Mouse (Mus musculus) adrenal gland, adult 8-10 months (tissue): Measurements from ENCODE around the gene Slc25a54. TPM values are rescaled to one million over a fixed set of nuclear protein-coding genes. Genes with fewer than 3 reads are reported as not detected.

Source experiments
- DNase-seq: peaks from one replicate; pipeline ENCODE4 v3.0.0; 2022
- microRNA-seq, 2 experiments: library from miRNA; unstranded; fragments of <30 nt; microRNA quantifications; one replicate each; pipeline ENCODE4 v1.2.0; 2022
- total RNA-seq, 4 experiments: library from RNA; stranded (reverse); gene quantifications; 2 replicates each; pipeline ENCODE4 v1.2.4; 2022

Slc25a54 gene
- total RNA-seq, 4 experiments from 2014 or later: not detected

DNA sequence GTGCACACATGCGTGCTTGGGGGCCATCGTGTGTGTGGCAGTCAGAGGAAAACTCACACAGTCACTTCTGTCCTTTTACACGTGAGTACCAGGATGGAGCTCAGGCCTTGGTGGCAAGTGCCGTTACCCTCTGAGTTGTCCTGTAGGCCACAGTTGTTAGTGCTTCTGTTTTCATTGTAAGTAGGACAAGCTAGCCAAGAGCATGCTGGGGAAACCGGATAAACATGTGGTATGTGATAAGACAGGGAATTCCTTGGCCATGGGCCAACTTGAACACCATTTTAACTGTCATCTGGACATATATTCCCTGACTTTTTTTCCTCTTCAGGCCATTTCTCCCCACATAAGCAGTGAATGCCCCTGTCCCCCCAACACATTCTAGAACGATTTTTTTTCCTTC, 45.3 kb downstream of the Slc25a54 start:
- no peak for DNase-seq

DNA sequence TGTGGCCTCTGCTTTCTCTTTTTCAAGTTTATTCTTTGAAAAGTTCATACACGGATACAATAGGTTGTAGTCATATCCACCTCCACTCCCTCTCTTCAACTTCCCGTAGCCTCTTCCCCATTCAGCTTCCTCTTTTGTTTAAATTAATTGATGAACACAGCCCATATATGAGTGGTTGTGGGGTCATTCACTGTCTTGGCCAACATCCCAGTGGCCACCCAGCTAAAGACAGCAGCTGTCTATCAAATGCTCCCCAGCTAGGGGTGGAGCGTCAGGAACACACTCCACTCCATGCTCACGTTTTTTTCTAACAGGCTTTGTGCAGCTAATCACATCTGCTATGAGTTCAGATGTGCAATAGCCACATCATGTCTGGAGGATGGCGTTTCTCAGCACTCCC, 49.5 kb downstream of the Slc25a54 start:
- DNase-seq: no peak

DNA sequence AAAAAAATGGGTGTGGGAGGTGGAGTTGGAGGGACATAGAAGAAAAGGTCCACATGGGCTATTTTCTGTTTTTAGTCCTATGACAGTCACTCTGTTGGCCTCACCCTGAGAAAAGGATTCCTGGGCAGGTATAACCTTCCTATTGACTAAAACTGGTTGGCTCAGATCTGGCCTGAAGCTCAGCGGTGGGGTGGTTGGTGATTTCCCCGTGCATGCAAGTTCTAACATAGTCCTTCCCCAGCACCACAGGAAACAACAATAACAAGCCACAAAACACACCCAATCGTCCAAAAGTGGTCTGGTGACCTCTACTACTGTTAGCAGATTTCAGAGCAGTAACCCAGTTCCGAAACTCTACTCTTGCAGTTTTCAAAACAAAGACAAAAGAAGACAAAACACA, 52.7 kb downstream of the Slc25a54 start:
- no peak for DNase-seq

DNA sequence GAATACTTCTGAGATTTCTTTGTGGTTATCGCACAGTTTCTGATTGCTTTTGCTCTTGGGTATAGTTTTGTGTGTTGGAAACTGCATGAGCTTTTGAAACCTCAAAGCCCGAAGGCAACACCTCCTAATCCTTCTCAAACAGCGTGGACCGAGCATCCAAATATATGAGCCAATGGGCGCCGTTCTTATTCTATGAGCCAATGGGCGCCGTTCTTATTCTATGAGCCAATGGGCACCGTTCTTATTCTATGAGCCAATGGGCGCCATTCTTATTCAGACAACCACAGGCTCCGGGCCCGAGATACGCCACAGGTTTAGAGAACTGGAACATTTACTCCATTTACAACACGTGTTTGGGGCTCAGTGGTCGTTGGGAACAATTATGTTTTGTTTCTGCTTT, 53.8 kb downstream of the Slc25a54 start:
- no peak for DNase-seq

DNA sequence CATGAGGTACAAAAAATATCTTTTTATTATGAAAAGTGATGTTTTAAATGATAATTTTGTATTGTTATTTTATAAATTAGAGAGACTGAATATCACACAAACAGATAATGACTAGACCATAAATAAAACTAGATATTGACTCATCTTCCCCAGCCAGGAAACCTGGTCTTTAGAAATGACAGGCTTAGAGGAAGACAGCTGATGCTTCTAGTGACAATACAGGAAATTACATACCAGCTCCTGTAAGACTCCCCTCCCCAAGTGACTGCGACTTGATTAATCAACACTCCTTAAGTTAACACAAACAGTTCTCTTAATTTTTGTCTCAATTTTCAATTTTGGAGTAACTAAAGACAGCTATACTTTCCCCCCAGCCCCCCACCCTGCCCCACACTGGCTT, 55.1 kb downstream of the Slc25a54 start:
- DNase-seq: no peak

DNA sequence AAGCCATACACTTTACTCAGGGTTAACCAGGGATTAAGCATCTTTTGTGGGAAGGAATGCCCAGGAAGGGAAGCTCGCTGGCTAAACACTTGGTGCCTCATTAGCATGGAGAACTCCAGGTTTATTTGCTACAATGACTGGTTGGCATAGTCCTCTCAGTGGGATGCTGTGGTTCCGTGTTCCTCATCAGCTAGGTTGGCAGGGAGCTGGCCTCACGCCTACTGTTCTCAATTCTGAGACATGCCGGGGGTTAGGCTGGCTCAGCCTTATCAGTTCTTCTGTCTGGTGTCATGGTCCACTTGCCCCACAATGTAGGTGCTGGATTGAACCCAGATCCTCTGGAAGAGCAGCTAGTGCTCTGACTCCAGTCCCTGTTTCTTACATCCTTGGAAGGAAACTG, 72.3 kb downstream of the Slc25a54 start:
- no peak for DNase-seq

DNA sequence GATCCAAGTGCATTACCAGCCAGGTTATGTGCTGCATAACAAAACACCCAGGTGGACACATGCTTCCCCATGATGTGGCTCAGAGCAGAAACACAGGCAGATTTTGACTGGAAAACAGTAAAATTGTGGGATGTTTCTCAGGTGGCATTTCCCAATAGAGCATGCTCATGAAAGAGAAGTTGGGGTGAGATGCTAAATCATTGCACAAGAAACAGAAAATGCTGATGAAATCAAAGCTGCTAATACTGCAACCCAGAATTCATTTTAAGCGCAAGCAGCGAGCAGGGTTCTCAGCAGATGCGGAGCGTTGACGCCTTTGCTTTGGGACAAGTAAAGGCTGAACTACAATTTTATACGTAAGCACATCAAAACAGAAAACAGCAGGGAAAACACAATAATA, 73.1 kb downstream of the Slc25a54 start:
- DNase-seq: no peak

DNA sequence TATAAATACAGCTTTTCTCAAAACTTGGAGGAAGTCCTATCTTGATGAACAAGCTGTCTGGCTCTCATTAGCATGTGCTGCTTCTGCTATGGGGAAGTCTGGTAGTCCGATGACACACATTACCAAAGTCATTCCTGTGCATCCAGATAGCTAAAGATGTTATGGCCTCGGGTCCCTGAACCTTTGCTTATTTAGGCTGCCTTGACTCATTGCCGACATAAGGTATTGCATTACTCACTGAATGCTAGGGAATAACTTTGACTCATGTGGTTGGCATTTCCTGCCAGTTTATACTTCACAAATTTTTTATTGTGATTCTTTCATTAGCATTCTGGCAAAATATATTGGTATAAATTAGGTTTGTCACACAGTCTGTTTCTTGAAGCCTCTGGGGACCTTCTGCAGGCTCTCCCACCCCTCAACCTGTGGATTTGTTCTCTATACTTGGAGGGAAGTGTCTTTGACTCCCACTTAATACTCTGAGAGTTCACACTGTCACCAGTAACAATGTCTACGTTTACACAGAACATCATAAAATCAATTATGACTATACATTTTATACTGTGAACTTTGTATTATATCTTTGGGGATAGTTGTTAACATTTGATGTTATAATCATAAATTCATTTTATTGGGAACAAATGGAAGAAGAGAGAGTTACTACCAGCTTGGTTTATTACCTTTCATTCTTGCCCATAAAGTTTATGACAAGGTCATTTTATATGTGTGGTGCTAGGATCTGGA, 75.8 kb downstream of the Slc25a54 start:
- no peak for DNase-seq

DNA sequence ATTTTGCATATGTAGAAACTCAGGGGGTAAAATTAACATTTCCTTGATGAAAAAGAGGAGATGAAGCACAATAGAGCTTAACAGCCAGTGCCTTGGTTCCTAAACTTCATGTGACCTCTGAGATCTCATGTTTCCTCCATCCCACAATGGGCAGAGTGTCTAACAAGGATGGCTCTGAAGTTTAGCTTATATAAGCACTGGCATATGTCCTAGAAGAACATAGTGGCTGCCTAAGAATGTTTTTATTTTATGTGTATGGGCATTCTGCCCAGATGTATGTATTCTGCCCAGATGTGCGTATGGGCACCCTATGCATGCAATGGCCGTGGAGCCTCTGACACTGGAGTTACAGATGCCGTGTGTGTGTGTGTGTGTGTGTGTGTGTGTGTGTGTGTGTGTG, 77.2 kb downstream of the Slc25a54 start:
- DNase-seq: no peak

DNA sequence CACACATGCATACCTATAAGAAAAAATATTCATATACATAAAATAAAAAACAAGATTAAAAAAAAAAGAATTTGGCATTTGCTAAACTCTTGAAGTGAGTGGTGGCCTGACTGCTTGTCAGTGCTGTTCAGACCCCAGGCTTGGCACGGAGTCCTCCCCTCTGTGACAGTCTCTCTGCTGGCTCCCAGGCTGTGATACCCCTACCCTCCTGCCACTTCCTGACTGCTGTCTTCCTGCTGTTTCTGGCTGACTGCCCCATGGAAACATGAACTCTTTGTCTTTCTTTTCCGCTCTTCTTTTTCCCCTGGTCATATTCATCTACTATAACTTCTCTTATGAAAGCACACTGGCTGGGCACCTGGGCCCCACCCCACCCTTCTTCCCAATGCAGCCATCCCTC, 83.8 kb downstream of the Slc25a54 start:
- no peak for DNase-seq

DNA sequence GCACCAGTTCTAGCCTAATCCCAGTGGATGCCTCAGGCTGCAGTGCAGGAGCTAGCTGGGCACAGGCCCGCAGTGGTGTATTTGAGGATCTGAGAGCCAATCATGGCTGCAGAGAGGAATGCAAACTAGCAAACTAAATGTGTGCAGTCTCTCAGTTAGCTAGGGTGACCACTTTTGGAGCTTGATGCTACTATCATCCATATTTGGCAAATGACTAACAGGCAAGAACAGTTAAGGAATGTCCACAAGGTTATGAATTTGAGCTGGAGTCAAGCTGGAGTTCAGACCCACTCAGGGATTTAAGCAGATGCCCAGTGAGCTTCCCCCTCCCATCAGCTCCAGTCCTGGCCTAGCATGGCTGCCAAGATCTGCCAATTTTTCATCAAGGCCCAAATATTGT, 84.4 kb downstream of the Slc25a54 start:
- no peak for DNase-seq

DNA sequence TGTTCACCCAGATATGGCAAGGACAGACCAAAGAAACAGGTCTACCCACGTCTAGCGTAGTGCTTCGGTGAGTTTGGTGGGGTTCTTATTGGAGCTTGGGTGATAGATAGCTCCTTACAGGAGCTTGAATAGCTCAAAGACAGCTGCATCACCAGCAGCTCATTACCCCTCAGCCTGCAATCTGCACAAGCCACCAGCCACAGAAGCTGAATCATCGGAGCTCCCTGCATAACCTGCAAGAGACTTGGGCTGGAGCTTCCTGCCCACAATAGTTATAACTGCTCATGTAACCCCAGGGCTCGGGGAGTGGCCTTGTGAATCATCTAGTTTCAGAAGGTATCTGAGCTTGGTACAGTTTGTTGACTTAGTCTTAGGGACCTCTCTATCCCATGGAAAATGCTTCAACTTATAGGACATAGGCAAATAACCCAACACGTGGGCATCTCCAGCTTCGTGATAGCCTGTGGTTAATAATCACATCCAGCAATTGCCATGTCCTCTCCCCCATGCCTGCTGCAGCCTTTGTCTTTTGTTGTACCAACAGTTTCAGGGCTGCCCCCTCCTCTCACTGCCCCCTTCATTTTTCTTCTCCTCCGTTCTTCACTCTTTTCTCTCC, 85.1 kb downstream of the Slc25a54 start:
- no peak for DNase-seq

Small RNA genes lying within 50 kb of the gene (microRNA-seq; reads per million reads assigned to microRNA genes)
- gene Gm44384: 0 reads per million in 2 experiments

Other genes starting within 250 kb of the Slc25a54 start
- 10 to 100 TPM; 59.8 to 75.3 (median 63.4) TPM for gene Stxbp3, start 239.9 kb upstream of the Slc25a54 start, total RNA-seq
- gene Fndc7, start 190.5 kb upstream of the Slc25a54 start, total RNA-seq: 1 to 10 TPM in 2 of 4 experiments, under 1 TPM in 2; 0.35 to 2.2 (median 0.90) TPM
- 10 to 100 TPM; 43.0 to 81.4 (median 55.3) TPM for gene Prpf38b, start 168.7 kb upstream of the Slc25a54 start, total RNA-seq
- under 1 TPM in 1 of 4 experiments, not detected in 3; 0.17 TPM for gene Henmt1, start 140.6 kb upstream of the Slc25a54 start, total RNA-seq
- not detected for gene Gm9857, start 140.0 kb upstream of the Slc25a54 start, total RNA-seq
- 1 to 10 TPM; 5.1 to 9.5 (median 6.9) TPM for gene Fam102b, start 52.9 kb upstream of the Slc25a54 start, total RNA-seq
- 100 to 1,000 TPM in 1 of 4 experiments, 10 to 100 TPM in 3; 69.4 to 106 (median 84.9) TPM for gene Slc25a24, start 42.7 kb downstream of the Slc25a54 start, total RNA-seq